Mouse (Mus musculus) left cerebral cortex, postnatal 25 days (tissue): ENCODE data around the gene 5730455P16Rik. TPM values are rescaled to one million over a fixed set of nuclear protein-coding genes. Genes with fewer than 3 reads are reported as not detected.

Source experiments
- DNase-seq, 2 experiments: peaks; one replicate each; pipeline ENCODE4 v3.0.0; 2022; ENCODE audit warnings: low spot score in 2 of 2, mixed read lengths in 1 of 2
- intact Hi-C: fragments of 180-260 bp; cut with DNase I; formaldehyde crosslinking; loops from one replicate; pipeline ENCODE4 v1.15.1; 2025
- total RNA-seq, 2 experiments: library from RNA; stranded (reverse); gene quantifications; 2 replicates each; pipeline ENCODE4 v1.2.3; 2021

5730455P16Rik gene
- total RNA-seq, 2 experiments from 2014 or later, result 46.8 to 50.1 TPM

- intact Hi-C loops, result no loop called here
- no peak for DNase-seq
Measured at GRCm38 (mm10) chr11:80311271-80311670, 66.6 kb downstream of the 5730455P16Rik start.

Other genes starting within 250 kb of the 5730455P16Rik start
- 10 to 100 TPM in 1 of 2 experiments, 1 to 10 TPM in 1; 9.4 to 10.0 TPM for gene Tefm, start 235.9 kb downstream of the 5730455P16Rik start, total RNA-seq
- 1 to 10 TPM; 6.9 to 7.8 TPM for gene Adap2, start 223.9 kb downstream of the 5730455P16Rik start, total RNA-seq
- gene Rnf135, start 194.2 kb downstream of the 5730455P16Rik start, total RNA-seq, result 1 to 10 TPM; 3.4 to 4.1 TPM
- gene Rhot1, start 169.0 kb downstream of the 5730455P16Rik start, total RNA-seq, result 10 to 100 TPM; 72.9 to 76.9 TPM
- 10 to 100 TPM; 28.5 to 29.7 TPM for gene Rhbdl3, start 77.1 kb downstream of the 5730455P16Rik start, total RNA-seq
- gene Zfp207, start 5.2 kb upstream of the 5730455P16Rik start, total RNA-seq, result 100 to 1,000 TPM; 132 to 142 TPM
- gene Psmd11, start 50.6 kb upstream of the 5730455P16Rik start, total RNA-seq, result 100 to 1,000 TPM in 1 of 2 experiments, 10 to 100 TPM in 1; 93.5 to 110 TPM
- 100 to 1,000 TPM; 339 to 344 TPM for gene Cdk5r1, start 99.0 kb upstream of the 5730455P16Rik start, total RNA-seq